Mouse (Mus musculus): ENCODE data around the gene Gm4567. TPM values are rescaled to one million over a fixed set of nuclear protein-coding genes. Genes with fewer than 3 reads are reported as not detected.
"Not testable (repeated sequence)": the region's sequence is repeated elsewhere in the genome, so short reads cannot be mapped to it uniquely, and the experiment has no call there.

The Gm4567 gene
- not detected for polyA plus RNA-seq (2017; shearing (Covaris generic))

DNA sequence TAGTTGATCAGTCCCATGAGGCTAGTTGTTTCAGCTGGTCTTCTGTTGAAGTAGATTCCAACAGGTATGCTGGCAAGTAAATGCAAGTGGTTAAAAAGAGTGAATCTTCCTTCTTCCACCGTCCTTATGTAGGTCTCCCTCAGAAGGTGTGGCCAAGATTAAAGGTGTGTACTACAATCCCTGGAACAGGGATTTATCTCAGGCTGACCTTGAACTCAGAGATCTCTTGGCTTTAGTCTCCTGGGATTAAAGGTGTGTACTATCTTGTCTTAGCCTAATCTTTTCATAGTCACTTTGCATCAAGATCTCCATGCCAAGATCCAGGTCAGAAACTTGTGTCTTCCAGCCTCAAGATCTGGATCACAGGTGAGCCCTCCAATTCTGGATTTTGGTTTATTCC is at the start of gene Gm4567:
Gene Gm4567, minus strand, starts transcription at position 101 of the 400 bp plus-strand sequence.
- ATAC-seq, result not testable (repeated sequence)

DNA sequence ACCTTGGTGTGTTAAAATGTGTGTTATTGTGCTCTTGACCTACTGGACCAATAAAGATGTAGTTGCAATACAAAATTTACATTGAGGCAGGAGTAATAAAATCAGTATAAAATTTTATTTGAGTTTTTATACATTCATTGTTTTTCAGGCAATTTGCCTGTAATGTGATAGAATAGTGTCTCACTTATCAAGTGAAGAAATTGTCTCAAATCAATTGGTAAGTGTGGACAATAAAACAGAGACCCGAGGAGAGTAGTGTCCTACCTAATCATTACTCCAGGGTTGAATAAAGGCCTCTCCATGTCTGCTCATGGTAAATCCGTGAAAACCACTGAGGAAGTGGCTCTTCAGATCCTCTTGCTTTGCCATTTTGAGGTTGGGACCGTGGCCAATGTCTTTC is 41.9 kb upstream of the Gm4567 start, which contains the start of gene Vmn1r157:
Gene Vmn1r157, plus strand, starts transcription at position 301 of the 400 bp plus-strand sequence.
- not testable (repeated sequence) for ATAC-seq

DNA sequence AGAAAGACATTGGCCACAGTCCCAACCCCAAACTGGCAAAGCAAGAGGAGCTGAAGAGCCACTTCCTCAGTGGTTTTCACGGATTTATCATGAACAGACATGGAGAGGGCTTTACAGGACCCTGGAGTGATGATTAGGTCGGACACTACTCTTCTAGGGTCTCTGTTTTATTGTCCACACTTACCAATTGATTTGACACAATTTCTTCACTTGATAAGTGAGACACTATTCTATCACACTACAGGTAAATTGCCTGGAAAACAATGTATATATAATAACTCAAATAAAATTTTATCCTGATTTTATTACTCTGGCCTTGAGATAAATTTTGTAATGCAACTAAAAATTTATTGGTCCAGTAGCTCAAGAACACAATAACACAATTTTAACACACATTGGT is 27.3 kb downstream of the Gm4567 start, which contains the start of gene Gm8693:
Gene Gm8693, minus strand, starts transcription at position 101 of the 400 bp plus-strand sequence.
- not testable (repeated sequence) for ATAC-seq

Other genes with a start within 250 kb of the Gm4567 start
- gene Vmn1r151, start 220.0 kb downstream of the Gm4567 start, polyA plus RNA-seq (2017; shearing (Covaris generic)), result not detected
- not detected for gene Vmn1r152, start 196.7 kb downstream of the Gm4567 start, polyA plus RNA-seq (2017; shearing (Covaris generic))
- gene Gm8677, start 184.8 kb downstream of the Gm4567 start, polyA plus RNA-seq (2017; shearing (Covaris generic)), result not detected
- not detected for gene Gm4201, start 154.4 kb downstream of the Gm4567 start, polyA plus RNA-seq (2017; shearing (Covaris generic))
- gene Gm4565, start 131.6 kb downstream of the Gm4567 start, polyA plus RNA-seq (2017; shearing (Covaris generic)), result not detected
- not detected for gene Vmn1r155, start 61.7 kb downstream of the Gm4567 start, polyA plus RNA-seq (2017; shearing (Covaris generic))
- gene Gm8693, start 27.4 kb downstream of the Gm4567 start, polyA plus RNA-seq (2017; shearing (Covaris generic)), result not detected
- not detected for gene Vmn1r157, start 42.0 kb upstream of the Gm4567 start, polyA plus RNA-seq (2017; shearing (Covaris generic))
- gene Vmn1r158, start 71.1 kb upstream of the Gm4567 start, polyA plus RNA-seq (2017; shearing (Covaris generic)), result not detected
- gene Vmn1r159, start 123.9 kb upstream of the Gm4567 start, polyA plus RNA-seq (2017; shearing (Covaris generic)), result not detected
- gene Vmn1r160, start 151.5 kb upstream of the Gm4567 start, polyA plus RNA-seq (2017; shearing (Covaris generic)), result not detected

All from inflammation-experienced regulatory T-cells, adult 6 months (primary cell).